Mouse (Mus musculus) bone marrow macrophage, adult 2 months (primary cell): ENCODE measurements around the gene Clcn7.

Source experiments
- CTCF ChIP-seq: IDR thresholded peaks from 2 replicates; pipeline ENCODE4 v1.5.1; 2012; ENCODE audit warnings: low read depth, mild to moderate bottlenecking, low read length, moderate library complexity
- POLR2A ChIP-seq: IDR thresholded peaks from 2 replicates; pipeline ENCODE4 v1.6.1; 2012; ENCODE audit warnings: mild to moderate bottlenecking, low read depth, low read length, borderline replicate concordance

DNA sequence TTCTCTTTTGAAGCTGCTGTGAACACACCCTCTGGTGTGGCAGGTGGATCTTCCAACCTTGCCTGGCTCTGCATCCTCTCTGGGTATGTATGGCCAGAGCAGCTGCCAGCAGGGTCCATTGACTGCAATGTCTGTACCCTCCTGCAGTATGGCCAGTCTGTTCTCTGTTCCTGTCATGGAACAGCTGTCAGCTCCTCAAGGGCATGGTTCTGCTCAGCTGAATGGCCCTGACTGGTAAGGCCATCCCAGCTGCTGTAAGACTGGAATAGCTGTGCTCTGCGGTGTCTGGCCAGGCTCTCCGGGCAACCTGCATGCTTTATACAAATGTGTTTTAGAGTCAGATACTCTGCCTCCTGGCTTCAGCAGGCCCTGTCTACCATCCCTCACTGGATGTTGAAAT, 36.5 kb downstream of the Clcn7 start:
- TF ChIP-seq CTCF (no peak), POLR2A (no peak)
